Mouse (Mus musculus) hindbrain, postnatal 0 days (tissue): ENCODE measurements around the gene Fgfr2. TPM values are rescaled to one million over a fixed set of nuclear protein-coding genes. Genes with fewer than 3 reads are reported as not detected.
A peak's percentile ranks its signal among the peaks of the same experiment; 100 is the strongest.

Experiments
- ATAC-seq: fragments of 200-750 bp; cut with Nextera tagmentation; 2 replicates; pipeline ENCODE4 v1.8.0; 2017; ENCODE audit warnings: mild to moderate bottlenecking, moderate TSS enrichment, moderate library complexity
- DNase-seq: peaks from one replicate; pipeline ENCODE4 v3.0.0-alpha.2; 2015; ENCODE audit warnings: low spot score
- H3K27ac ChIP-seq: fragments of 300-500 bp; sonication (generic); 2 replicates; pipeline ENCODE4 v1.5.1; 2014; ENCODE audit warnings: mild to moderate bottlenecking
- H3K27me3 ChIP-seq: fragments of 300-500 bp; sonication (generic); 2 replicates; pipeline ENCODE4 v1.6.1; 2014; ENCODE audit warnings: low read length, mixed read lengths; ENCODE audit not compliant: insufficient read depth
- H3K36me3 ChIP-seq: fragments of 300-500 bp; sonication (generic); 2 replicates; pipeline ENCODE4 v1.6.1; 2014; ENCODE audit warnings: low read length, mixed read lengths; ENCODE audit not compliant: insufficient read depth
- H3K4me1 ChIP-seq: fragments of 300-500 bp; sonication (generic); 2 replicates; pipeline ENCODE4 v1.6.1; 2014; ENCODE audit warnings: antibody characterized with exemption, low read length, mixed read lengths; ENCODE audit not compliant: insufficient read depth
- H3K4me2 ChIP-seq: fragments of 300-500 bp; sonication (generic); 2 replicates; pipeline ENCODE4 v1.6.1; 2014; ENCODE audit warnings: low read depth, mild to moderate bottlenecking, low read length, moderate library complexity, mixed read lengths
- H3K4me3 ChIP-seq: fragments of 300-500 bp; sonication (generic); 2 replicates; pipeline ENCODE4 v1.5.1; 2014; ENCODE audit warnings: low read length
- H3K9ac ChIP-seq: fragments of 300-500 bp; sonication (generic); replicated peaks from 2 replicates; pipeline ENCODE4 v1.6.1; 2014; ENCODE audit warnings: mild to moderate bottlenecking, low read length, moderate library complexity, mixed read lengths
- H3K9me3 ChIP-seq: fragments of 300-500 bp; sonication (generic); 2 replicates; pipeline ENCODE4 v1.6.1; 2016; ENCODE audit warnings: low read length, mixed read lengths
- CTCF ChIP-seq: IDR thresholded peaks from 2 replicates; pipeline ENCODE4 v1.5.1; 2016; ENCODE audit warnings: antibody characterized with exemption, control low read depth, low read depth
- WGBS: fragments of 180-500 bp; shearing (Covaris S2); extraction: QIAGEN DNeasy Blood & Tissue Kit; methylation state at CpG from one replicate; pipeline ENCODE4 v1.1.7; 2014; 5-methylcytosine and 5-hydroxymethylcytosine counted together
- polyA plus RNA-seq: library from polyadenylated mRNA; unstranded; fragments of >200 nt; fragmentation: Nextera tagmentation; extraction: Ambion mirVana; gene quantifications from 2 replicates; pipeline ENCODE4 v1.2.1, GENCODE M21; 2015
- total RNA-seq: library from RNA; depleted of rRNA; stranded (reverse); fragments of >200 nt; gene quantifications from 2 replicates; pipeline ENCODE4 v1.2.3, GENCODE M21; 2014

Gene Fgfr2
- total and polyA plus RNA-seq, 2 experiments from 2014 or later = 17.3 to 49.0 TPM

DNA sequence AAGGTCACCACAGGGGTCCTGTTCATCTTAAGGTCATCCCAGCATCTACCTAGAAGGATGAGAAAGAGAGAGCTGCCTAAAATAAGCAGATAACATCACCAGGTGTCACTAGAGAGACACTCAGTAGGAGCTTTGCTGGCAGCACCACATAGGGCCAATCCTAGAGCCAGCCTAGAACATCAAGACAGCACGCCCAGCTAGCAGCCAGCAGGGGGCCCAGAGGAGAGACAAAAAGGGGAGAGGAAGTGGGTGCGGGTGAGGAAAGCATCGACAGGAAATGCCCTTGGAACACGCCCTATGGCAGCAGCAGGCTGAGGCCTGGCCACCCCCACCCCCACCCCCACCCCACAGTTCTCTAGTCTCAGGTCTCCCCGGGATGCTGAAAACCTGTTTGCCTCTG lies 388.0 kb downstream of the Fgfr2 start:
- peak; percentile 48 for TF ChIP-seq CTCF
- Histone ChIP-seq H3K4me1 (peaks cover 40% of the 10 kb centered on the region), H3K27ac (no peak overlapping the region), H3K4me3 (no peak overlapping the region), H3K4me2 (no peak overlapping the region), H3K36me3 (no peaks in the 10 kb centered on the region), H3K27me3 (no peaks in the 10 kb centered on the region), H3K9ac (no peak overlapping the region), H3K9me3 (no peaks in the 10 kb centered on the region)
- ATAC-seq (no peak), DNase-seq (no peak)
- WGBS = 67% methylated on average over 5 of the region's 5 CpGs

DNA sequence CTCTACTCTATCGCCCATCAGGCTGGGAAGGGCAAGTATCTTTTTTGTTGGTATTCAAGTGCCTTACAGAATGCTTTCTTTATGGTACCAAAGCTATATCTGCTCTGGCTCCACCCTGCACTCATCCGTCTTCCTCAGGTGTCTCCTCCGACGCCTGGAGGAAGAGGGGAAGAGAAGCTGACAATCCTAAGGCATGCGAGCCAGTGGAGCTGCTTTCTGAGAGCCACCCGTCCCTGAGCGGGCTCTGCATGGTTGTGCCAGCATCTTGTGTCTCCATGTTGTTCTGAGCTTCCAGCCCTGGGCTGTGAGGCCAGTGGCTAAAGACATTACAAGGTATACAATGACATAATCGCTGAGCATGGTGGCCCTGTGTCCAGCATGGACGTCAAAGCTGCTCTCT lies 388.9 kb downstream of the Fgfr2 start:
- ATAC-seq = no peak
- Histone ChIP-seq H3K9ac (no peak overlapping the region), H3K4me3 (no peak overlapping the region), H3K27me3 (no peaks in the 10 kb centered on the region), H3K4me2 (no peak overlapping the region), H3K4me1 (peaks cover 40% of the 10 kb centered on the region), H3K27ac (peak overlapping the region; percentile 66; the same call in 1 of the 2 replicates), H3K9me3 (no peaks in the 10 kb centered on the region), H3K36me3 (no peaks in the 10 kb centered on the region)
- no peak for TF ChIP-seq CTCF
- DNase-seq = no peak
- WGBS = 77% methylated on average over 9 of the region's 9 CpGs

DNA sequence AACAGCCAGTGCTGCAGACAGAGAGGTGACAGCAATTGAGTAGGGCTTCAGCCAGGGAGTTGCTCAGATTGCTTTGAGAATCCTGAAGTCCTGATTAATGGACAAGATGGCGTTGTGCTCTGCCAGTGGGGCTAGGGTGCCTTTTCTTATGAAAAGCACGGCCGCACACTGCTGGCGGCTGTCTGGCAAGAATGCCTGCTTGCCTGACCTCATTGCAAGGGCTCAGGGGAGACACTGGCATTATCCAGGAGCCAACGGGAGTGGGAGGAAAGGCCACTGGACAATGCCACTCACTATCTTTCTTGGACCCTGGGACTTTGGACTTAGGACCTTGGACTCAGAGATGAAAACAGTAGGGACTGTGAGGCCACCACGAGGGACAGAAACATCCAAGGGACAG lies 389.6 kb downstream of the Fgfr2 start:
- peaks cover 40% of the 10 kb centered on the region for H3K4me1 ChIP-seq
- ATAC-seq (no peak), DNase-seq (peak; percentile 39)
- no peaks in the 10 kb centered on the region for H3K27me3 ChIP-seq
- H3K27ac ChIP-seq = peak overlapping the region; percentile 66
- H3K36me3 ChIP-seq = no peaks in the 10 kb centered on the region
- H3K9ac ChIP-seq = no peak overlapping the region
- H3K9me3 ChIP-seq = no peaks in the 10 kb centered on the region
- TF ChIP-seq CTCF = no peak
- WGBS = 25% methylated on average over 6 of the region's 6 CpGs
- H3K4me3 ChIP-seq = no peak overlapping the region
- H3K4me2 ChIP-seq = no peak overlapping the region

DNA sequence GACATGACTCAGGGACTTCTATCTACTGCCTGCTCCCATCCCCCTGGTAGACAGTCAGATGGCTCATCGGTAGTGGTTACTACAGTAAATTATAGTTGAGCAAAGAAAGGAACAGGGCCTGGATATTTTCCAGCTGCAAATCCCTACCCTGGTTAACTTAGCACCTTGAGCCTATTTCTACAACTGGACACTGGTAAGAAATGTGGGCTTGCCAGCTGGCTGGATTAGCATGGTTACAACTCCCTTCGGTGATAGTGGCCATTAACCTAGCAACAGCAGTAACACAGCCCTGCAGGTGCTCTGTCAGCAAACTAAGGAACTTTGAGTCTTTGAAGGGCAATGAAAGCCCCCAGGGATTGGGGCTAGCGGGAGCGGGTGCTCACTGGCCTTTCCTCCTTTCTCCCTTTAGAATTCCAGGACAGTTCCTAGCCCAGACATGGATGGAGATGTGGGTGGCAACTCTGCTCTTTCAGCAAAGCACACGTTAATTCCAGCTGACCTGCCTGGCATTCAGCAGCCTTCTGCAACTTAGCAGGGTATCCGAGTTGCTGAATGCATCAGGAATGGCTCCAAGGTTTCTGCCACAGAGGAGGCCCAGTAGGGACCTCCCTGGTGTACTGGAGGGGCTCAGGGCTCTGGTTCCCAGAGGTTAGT lies 390.9 kb downstream of the Fgfr2 start:
- ATAC-seq (no peak), DNase-seq (peak; percentile 70)
- Histone ChIP-seq H3K4me3 (no peak overlapping the region), H3K27ac (peak overlapping the region; percentile 70; the same call in 1 of the 2 replicates), H3K9ac (no peak overlapping the region), H3K27me3 (no peaks in the 10 kb centered on the region), H3K4me2 (no peak overlapping the region), H3K36me3 (no peaks in the 10 kb centered on the region), H3K4me1 (peaks cover 40% of the 10 kb centered on the region), H3K9me3 (no peaks in the 10 kb centered on the region)
- 26% methylated on average over 6 of the region's 6 CpGs for WGBS
- TF ChIP-seq CTCF = no peak

DNA sequence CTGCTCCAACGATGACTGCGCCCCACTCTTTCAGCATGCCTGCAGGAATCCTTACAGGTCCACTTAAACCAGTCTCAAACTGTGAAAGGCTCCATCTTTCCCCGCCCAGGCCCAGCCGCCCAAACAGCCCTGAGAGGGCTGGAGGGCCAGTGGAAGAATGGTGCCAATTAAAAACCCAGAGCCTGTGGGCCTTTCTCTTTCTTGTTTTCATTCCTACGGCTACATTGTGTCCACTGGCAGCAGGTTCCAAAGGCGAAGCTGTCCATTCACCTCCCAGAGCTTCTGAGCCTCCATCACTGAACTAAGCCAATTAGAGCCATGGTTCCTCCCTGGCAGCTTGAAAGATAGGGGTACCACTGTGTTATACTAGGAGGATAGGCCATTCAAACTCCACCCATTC lies 391.6 kb downstream of the Fgfr2 start:
- TF ChIP-seq CTCF = no peak
- no peak for DNase-seq
- no peak overlapping the region for H3K9ac ChIP-seq
- ATAC-seq = no peak
- peaks cover 44% of the 10 kb centered on the region for H3K4me1 ChIP-seq
- no peaks in the 10 kb centered on the region for H3K36me3 ChIP-seq
- peak overlapping the region; percentile 70; the same call in 1 of the 2 replicates for H3K27ac ChIP-seq
- H3K4me2 ChIP-seq = no peak overlapping the region
- no peak overlapping the region for H3K4me3 ChIP-seq
- WGBS = 38% methylated on average over 6 of the region's 6 CpGs
- H3K9me3 ChIP-seq = no peaks in the 10 kb centered on the region
- no peaks in the 10 kb centered on the region for H3K27me3 ChIP-seq

- Histone ChIP-seq H3K27ac (peak overlapping the region; percentile 70; the same call in 1 of the 2 replicates), H3K9ac (no peak overlapping the region), H3K4me3 (no peak overlapping the region), H3K9me3 (no peaks in the 10 kb centered on the region), H3K27me3 (no peaks in the 10 kb centered on the region), H3K4me2 (no peak overlapping the region), H3K36me3 (no peaks in the 10 kb centered on the region), H3K4me1 (peaks cover 34% of the 10 kb centered on the region)
- DNase-seq (peak; percentile 39), ATAC-seq (peak; percentile 24; the same call in 1 of the 2 replicates)
- 46% methylated on average over 7 of the region's 7 CpGs for WGBS
- 0 out of 2 replicates have a peak, but pooled peaks have one; percentile 11 for TF ChIP-seq CTCF
Observed at GRCm38 (mm10) chr7:132730510-132730909, 392.6 kb downstream of the Fgfr2 start.
